Mouse (Mus musculus) CH12.LX (cell line): ENCODE measurements around the gene Gm45213. TPM values are rescaled to one million over a fixed set of nuclear protein-coding genes. Genes with fewer than 3 reads are reported as not detected.

Source experiments
- DNase-seq: peaks from one replicate; pipeline ENCODE4 v3.0.0-alpha.2; 2013; ENCODE audit errors: extremely low read depth
- H3K27ac ChIP-seq: 2 replicates; pipeline ENCODE4 v1.5.1; 2012; ENCODE audit warnings: low read depth, mild to moderate bottlenecking, control low read depth, moderate library complexity; ENCODE audit not compliant: insufficient read depth
- H3K27me3 ChIP-seq: replicated peaks from 2 replicates; pipeline ENCODE3; 2012; ENCODE audit warnings: inconsistent platforms
- H3K36me3 ChIP-seq, 2 experiments: replicated peaks in 1 of 2; 2 replicates each; pipeline versions ENCODE3 to v1.6.1; 2012; ENCODE audit warnings: inconsistent platforms in 1 of 2, low read length in 1 of 2, mild to moderate bottlenecking in 1 of 2, mixed read lengths in 1 of 2, moderate library complexity in 1 of 2; ENCODE audit not compliant: control insufficient read depth in 1 of 2, insufficient read depth in 1 of 2
- H3K4me1 ChIP-seq, 2 experiments: 2 replicates each; pipeline ENCODE4 v1.6.1; 2012; ENCODE audit warnings: inconsistent platforms in 1 of 2, moderate library complexity in 1 of 2; ENCODE audit not compliant: insufficient read depth in 2 of 2, control insufficient read depth in 1 of 2
- H3K4me2 ChIP-seq: 2 replicates; pipeline ENCODE4 v1.6.1; 2012; ENCODE audit warnings: low read depth, mild to moderate bottlenecking, control low read depth; ENCODE audit not compliant: poor library complexity, insufficient read depth, severe bottlenecking
- H3K4me3 ChIP-seq, 3 experiments: fragments of 150-350 bp in 1 of 3; sonication (generic) in 1 of 3; replicated peaks in 1 of 3; 2 replicates each; pipeline versions ENCODE3 to v1.5.1; 2011 to 2012; ENCODE audit warnings: low read depth in 2 of 3, low read length in 2 of 3, mild to moderate bottlenecking in 2 of 3, moderate library complexity in 2 of 3, control low read depth in 1 of 3, improper control_type of control experiment in 1 of 3, inconsistent platforms in 1 of 3, mixed read lengths in 1 of 3; ENCODE audit not compliant: poor library complexity in 1 of 3
- H3K79me2 ChIP-seq: replicated peaks from 2 replicates; pipeline ENCODE4 v1.6.1; 2012; ENCODE audit warnings: mild to moderate bottlenecking, moderate library complexity; ENCODE audit not compliant: control insufficient read depth, poor library complexity, insufficient read depth, severe bottlenecking; ENCODE audit errors: extremely low read depth
- H3K9ac ChIP-seq: 2 replicates; pipeline ENCODE4 v1.6.1; 2012; ENCODE audit warnings: low read depth, mild to moderate bottlenecking, control low read depth, moderate library complexity; ENCODE audit not compliant: insufficient read depth
- H3K9me3 ChIP-seq: replicated peaks from 2 replicates; pipeline ENCODE3; 2012; ENCODE audit warnings: low read length, inconsistent platforms, mixed read lengths
- CHD1 ChIP-seq: IDR thresholded peaks from 2 replicates; pipeline ENCODE4 v1.6.1; 2012; ENCODE audit warnings: low read depth, low read length, improper control_type of control experiment, inconsistent platforms
- CTCF ChIP-seq, 2 experiments: IDR thresholded peaks in 1 of 2; conservative IDR thresholded peaks in 1 of 2; 2 replicates each; pipeline ENCODE4 v1.5.1; 2011 to 2012; ENCODE audit warnings: low read depth in 2 of 2, low read length in 2 of 2, improper control_type of control experiment in 1 of 2, inconsistent platforms in 1 of 2, mild to moderate bottlenecking in 1 of 2, moderate library complexity in 1 of 2
- ELF1 ChIP-seq: IDR thresholded peaks from 2 replicates; pipeline ENCODE4 v1.6.1; 2014; ENCODE audit warnings: low read depth, mild to moderate bottlenecking, inconsistent platforms, low read length, improper control_type of control experiment
- ETS1 ChIP-seq: conservative IDR thresholded peaks from 2 replicates; pipeline ENCODE4 v1.6.1; 2012; ENCODE audit warnings: low read depth, mild to moderate bottlenecking, inconsistent platforms, low read length, improper control_type of control experiment, moderate library complexity
- HCFC1 ChIP-seq: IDR thresholded peaks from 2 replicates; pipeline ENCODE4 v1.6.1; 2012; ENCODE audit warnings: low read depth, mild to moderate bottlenecking, inconsistent platforms, low read length, improper control_type of control experiment
- JUND ChIP-seq: conservative IDR thresholded peaks from 2 replicates; pipeline ENCODE4 v1.6.1; 2011; ENCODE audit warnings: low read depth, low read length, improper control_type of control experiment
- MEF2A ChIP-seq: IDR thresholded peaks from 2 replicates; pipeline ENCODE4 v1.6.1; 2014; ENCODE audit warnings: low read depth, mild to moderate bottlenecking, inconsistent platforms, low read length, improper control_type of control experiment, borderline replicate concordance
- MXI1 ChIP-seq: IDR thresholded peaks from 2 replicates; pipeline ENCODE4 v1.6.1; 2011; ENCODE audit warnings: mild to moderate bottlenecking, low read depth, low read length, improper control_type of control experiment
- TBP ChIP-seq: conservative IDR thresholded peaks from 2 replicates; pipeline ENCODE4 v1.6.1; 2011; ENCODE audit warnings: low read depth, low read length, improper control_type of control experiment
- USF1 ChIP-seq: IDR thresholded peaks from 2 replicates; pipeline ENCODE4 v1.6.1; 2014; ENCODE audit warnings: low read depth, mild to moderate bottlenecking, inconsistent platforms, low read length, improper control_type of control experiment
- USF2 ChIP-seq: conservative IDR thresholded peaks from 2 replicates; pipeline ENCODE4 v1.6.1; 2011; ENCODE audit warnings: low read depth, low read length, improper control_type of control experiment
- dilution Hi-C: fragments of 300-500 bp; cut with MboI; formaldehyde crosslinking; loops from 2 replicates; pipeline ENCODE4 v1.14.3; 2020; ENCODE audit warnings: low sequenced_read_pairs; ENCODE audit not compliant: extremely low pct_unique_long_range_greater_than_20kb, extremely low pct_ligation_motif_present
- in situ Hi-C: fragments of 300-500 bp; cut with MboI; formaldehyde crosslinking; loops from 3 replicates; pipeline ENCODE4 v1.14.3; 2019; ENCODE audit warnings: low sequenced_read_pairs, low pct_ligation_motif_present, low pct_unique_long_range_greater_than_20kb, mixed read lengths
- polyA plus RNA-seq: library from polyadenylated mRNA; unstranded; fragments of >175 nt; gene quantifications from 2 replicates; pipeline ENCODE4 v1.2.1, GENCODE M21; 2012; ENCODE audit warnings: low read depth; ENCODE audit not compliant: insufficient read length
- total RNA-seq, 2 experiments: library from RNA; depleted of rRNA; stranded (reverse); fragments of 300-350 nt in 1 of 2; fragments of >200 nt in 1 of 2; gene quantifications; 2 replicates each; pipeline ENCODE4 v1.2.3; 2012 to 2014

Gm45213 gene
- total and polyA plus RNA-seq, 3 experiments: not detected

DNA sequence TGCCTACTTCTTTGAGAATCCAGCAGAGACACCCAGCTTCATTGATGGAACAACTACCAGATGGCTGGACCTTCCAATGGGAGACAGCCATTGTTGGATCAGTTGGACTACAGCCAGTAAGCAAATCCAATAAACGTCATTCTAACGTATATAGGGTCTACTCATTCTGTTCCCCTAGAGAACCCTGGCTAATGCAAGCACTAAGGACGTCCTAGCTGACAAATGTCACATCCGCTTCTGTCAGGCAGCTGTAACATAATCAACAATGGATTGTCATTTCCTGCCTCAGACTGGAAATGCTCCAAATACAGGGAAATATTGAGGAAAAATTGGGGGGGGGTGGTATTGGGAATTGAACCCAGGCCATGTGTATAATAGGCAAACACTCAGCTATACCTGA, 62.4 kb downstream of the Gm45213 start:
- dilution Hi-C loops: no loop called here
- no peak for DNase-seq
- H3K9ac ChIP-seq: no peak overlapping the region
- no peak overlapping the region for H3K4me2 ChIP-seq
- no peaks in the 10 kb centered on the region for H3K79me2 ChIP-seq
- peaks cover 2 to 16% of the 10 kb centered on the region in 2 experiments; a peak in 3 of 4 replicates for H3K4me1 ChIP-seq
- no peaks in the 10 kb centered on the region for H3K36me3 ChIP-seq
- no peak for TF ChIP-seq HCFC1
- peaks cover 9% of the 10 kb centered on the region for H3K27me3 ChIP-seq
- H3K4me3 ChIP-seq: no peak overlapping the region
- in situ Hi-C loops: loop anchor here (5.0 kb wide), 2 partner anchors 197 to 282 kb away; partner anchors contain the start of gene Lrrk1
- H3K9me3 ChIP-seq: no peaks in the 10 kb centered on the region
- H3K27ac ChIP-seq: no peak overlapping the region

DNA sequence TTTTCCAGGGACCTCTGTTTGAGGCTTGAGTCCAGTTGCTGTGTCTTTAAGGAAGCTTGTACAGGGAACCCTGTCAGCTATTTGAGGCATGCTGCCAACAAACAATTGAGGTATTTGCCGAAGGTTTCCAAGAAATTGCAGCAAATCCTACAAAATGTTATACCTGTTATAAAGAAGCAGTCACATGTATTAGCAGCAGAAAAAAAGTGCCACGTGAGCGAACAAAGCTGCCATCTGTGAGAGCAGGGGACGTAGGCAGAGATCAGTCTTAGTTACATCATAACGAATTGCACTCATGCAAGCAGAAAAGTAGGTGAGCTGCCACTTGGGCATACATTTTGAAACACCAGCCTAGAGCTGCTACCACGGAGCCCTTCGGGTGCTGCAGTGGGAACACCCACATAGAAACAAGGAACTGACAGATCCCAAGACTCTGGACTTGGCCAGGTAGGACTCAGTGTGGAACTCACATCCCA, 63.2 kb downstream of the Gm45213 start:
- in situ Hi-C loops (loop anchor here (5.0 kb wide), 2 partner anchors 196 to 281 kb away; partner anchors contain the start of gene Lrrk1), dilution Hi-C loops (no loop called here)
- Histone ChIP-seq H3K4me3 (no peak overlapping the region), H3K79me2 (no peaks in the 10 kb centered on the region), H3K9me3 (no peaks in the 10 kb centered on the region), H3K27me3 (peaks cover 14% of the 10 kb centered on the region), H3K36me3 (no peaks in the 10 kb centered on the region), H3K9ac (no peak overlapping the region), H3K27ac (no peak overlapping the region), H3K4me1 (peaks cover 2 to 21% of the 10 kb centered on the region in 2 experiments; a peak in 3 of 4 replicates), H3K4me2 (no peak overlapping the region)
- DNase-seq: no peak
- no peak for TF ChIP-seq ETS1
- TF ChIP-seq USF2: no peak
- TF ChIP-seq TBP: no peak
- TF ChIP-seq CHD1: no peak
- TF ChIP-seq ELF1: no peak
- TF ChIP-seq CTCF (conservative IDR thresholded peaks at IDR 0.05 in 1 of 2, IDR thresholded peaks at IDR 0.05 in 1 of 2; ENCODE audit: low read depth in 2 of 2, low read length in 2 of 2): no peak
- TF ChIP-seq USF1: no peak
- no peak for TF ChIP-seq MEF2A
- TF ChIP-seq MXI1: no peak

DNA sequence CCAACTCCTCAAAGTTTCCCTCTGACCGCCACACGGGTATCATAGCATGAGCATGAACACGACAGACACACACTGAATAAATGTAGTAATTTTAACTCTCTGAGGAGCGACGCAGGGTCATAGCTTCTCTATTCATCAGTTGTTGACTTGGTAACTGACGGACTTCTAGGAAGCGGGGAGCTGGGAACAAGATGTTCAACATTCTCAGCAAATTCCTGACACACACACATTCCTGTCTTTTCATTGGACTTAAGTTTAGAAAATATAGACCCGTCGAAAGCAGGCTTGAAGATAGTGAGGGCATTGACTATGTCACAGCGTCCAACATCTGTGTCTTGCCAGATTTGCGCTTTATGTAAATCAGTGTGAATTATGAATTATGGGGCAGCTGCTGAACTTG, 63.8 kb downstream of the Gm45213 start:
- no peaks in the 10 kb centered on the region for H3K79me2 ChIP-seq

More for the DNA sequence above, 63.8 kb downstream of the Gm45213 start:
- peaks cover 2 to 21% of the 10 kb centered on the region in 2 experiments; a peak in 3 of 4 replicates for H3K4me1 ChIP-seq
- H3K4me3 ChIP-seq: no peak overlapping the region
- no peaks in the 10 kb centered on the region for H3K36me3 ChIP-seq
- DNase-seq: no peak
- in situ Hi-C loops: loop anchor here (5.0 kb wide), 2 partner anchors 195 to 280 kb away; partner anchors contain the start of gene Lrrk1
- H3K27me3 ChIP-seq: peaks cover 15% of the 10 kb centered on the region
- H3K9ac ChIP-seq: no peak overlapping the region
- no peak overlapping the region for H3K4me2 ChIP-seq
- H3K27ac ChIP-seq: no peak overlapping the region
- TF ChIP-seq JUND: no peak
- TF ChIP-seq, all 38 proteins: peak for 0
- dilution Hi-C loops: no loop called here
- no peaks in the 10 kb centered on the region for H3K9me3 ChIP-seq
